Mouse (Mus musculus) left cerebral cortex, adult 6 months (tissue): ENCODE data around the gene Rhot2. TPM values are rescaled to one million over a fixed set of nuclear protein-coding genes. Genes with fewer than 3 reads are reported as not detected.

ENCODE experiments used
- polyA plus RNA-seq: library from polyadenylated mRNA; unstranded; fragments of <200 nt; fragmentation: Nextera tagmentation; gene quantifications from 2 replicates; pipeline ENCODE4 v1.2.3, GENCODE M21; 2021

The Rhot2 gene
- polyA plus RNA-seq, 1 experiment from 2014 or later = 8.2 TPM

Other genes starting within 250 kb of the Rhot2 start
- gene Gng13, start 127.7 kb downstream of the Rhot2 start, polyA plus RNA-seq = 835 and 992 TPM in 2 replicates
- 0.97 and 1.5 TPM in 2 replicates for gene Chtf18, start 117.4 kb downstream of the Rhot2 start, polyA plus RNA-seq
- gene Rpusd1, start 117.2 kb downstream of the Rhot2 start, polyA plus RNA-seq = 59.3 and 64.4 TPM in 2 replicates
- 0.20 and 0.21 TPM in 2 replicates for gene Mslnl, start 108.8 kb downstream of the Rhot2 start, polyA plus RNA-seq
- gene Msln, start 90.5 kb downstream of the Rhot2 start, polyA plus RNA-seq = 0.72 and 1.0 TPM in 2 replicates
- gene Narfl, start 71.1 kb downstream of the Rhot2 start, polyA plus RNA-seq = 27.4 and 37.4 TPM in 2 replicates
- 114 and 123 TPM in 2 replicates for gene Haghl, start 59.2 kb downstream of the Rhot2 start, polyA plus RNA-seq
- gene Ccdc78, start 58.3 kb downstream of the Rhot2 start, polyA plus RNA-seq = 0.31 and 0.39 TPM in 2 replicates
- 147 and 187 TPM in 2 replicates for gene Fam173a, start 52.0 kb downstream of the Rhot2 start, polyA plus RNA-seq
- 4.0 and 5.4 TPM in 2 replicates for gene AC134908.4, start 49.2 kb downstream of the Rhot2 start, polyA plus RNA-seq
- 11.7 and 12.8 TPM in 2 replicates for gene Metrn, start 47.7 kb downstream of the Rhot2 start, polyA plus RNA-seq
- 213 and 331 TPM in 2 replicates for gene Fbxl16, start 35.8 kb downstream of the Rhot2 start, polyA plus RNA-seq
- gene Wdr24, start 21.2 kb downstream of the Rhot2 start, polyA plus RNA-seq = 12.1 and 16.0 TPM in 2 replicates
- 31.5 and 33.5 TPM in 2 replicates for gene Jmjd8, start 16.0 kb downstream of the Rhot2 start, polyA plus RNA-seq
- gene Stub1, start 11.4 kb downstream of the Rhot2 start, polyA plus RNA-seq = 348 and 416 TPM in 2 replicates
- 10.7 and 55.8 TPM in 2 replicates for gene Rhbdl1, start 7.6 kb downstream of the Rhot2 start, polyA plus RNA-seq
- 1.4 and 5.1 TPM in 2 replicates for gene Gm20683, start 3.1 kb downstream of the Rhot2 start, polyA plus RNA-seq
- gene Wdr90, start 16.6 kb upstream of the Rhot2 start, polyA plus RNA-seq = 1.5 and 2.0 TPM in 2 replicates
- 35.6 and 38.4 TPM in 2 replicates for gene Mcrip2, start 23.9 kb upstream of the Rhot2 start, polyA plus RNA-seq
- 65.7 and 79.7 TPM in 2 replicates for gene Mettl26, start 30.2 kb upstream of the Rhot2 start, polyA plus RNA-seq
- 0.06 and 0.07 TPM in 2 replicates for gene Wfikkn1, start 36.0 kb upstream of the Rhot2 start, polyA plus RNA-seq
- 8.7 and 18.7 TPM in 2 replicates for gene Rab40c, start 74.9 kb upstream of the Rhot2 start, polyA plus RNA-seq
- 94.5 and 96.0 TPM in 2 replicates for gene Pigq, start 100.1 kb upstream of the Rhot2 start, polyA plus RNA-seq
- 0.26 and 0.48 TPM in 2 replicates for gene Nhlrc4, start 100.1 kb upstream of the Rhot2 start, polyA plus RNA-seq
- gene A930017K11Rik, start 107.7 kb upstream of the Rhot2 start, polyA plus RNA-seq = 0.49 and 0.78 TPM in 2 replicates
- 9.2 and 14.4 TPM in 2 replicates for gene Capn15, start 140.9 kb upstream of the Rhot2 start, polyA plus RNA-seq
- 7.5 and 13.3 TPM in 2 replicates for gene Rab11fip3, start 224.7 kb upstream of the Rhot2 start, polyA plus RNA-seq
- 39.5 and 46.4 TPM in 2 replicates for gene Decr2, start 245.5 kb upstream of the Rhot2 start, polyA plus RNA-seq